Mouse (Mus musculus) liver, embryonic 14.5 days (tissue): ENCODE results near the gene Rftn2. TPM values are rescaled to one million over a fixed set of nuclear protein-coding genes. Genes with fewer than 3 reads are reported as not detected.

Experiments used
- ATAC-seq: fragments of 200-750 bp; cut with Nextera tagmentation; 2 replicates; pipeline ENCODE4 v1.8.0; 2017; ENCODE audit warnings: moderate number of reproducible peaks, mild to moderate bottlenecking, moderate library complexity; ENCODE audit not compliant: insufficient read depth
- DNase-seq, 3 experiments: peaks; one replicate each; pipeline ENCODE4 v3.0.0-alpha.2; 2012 to 2013; ENCODE audit warnings: low read depth in 3 of 3, low spot score in 3 of 3
- H3K27ac ChIP-seq: fragments of 300-500 bp; sonication (generic); 2 replicates; pipeline ENCODE4 v1.5.1; 2014; ENCODE audit warnings: moderate library complexity, mild to moderate bottlenecking, control low read depth, inconsistent platforms
- H3K27me3 ChIP-seq: fragments of 300-500 bp; sonication (generic); 2 replicates; pipeline ENCODE4 v1.6.1; 2014; ENCODE audit warnings: mild to moderate bottlenecking, low read length, moderate library complexity; ENCODE audit not compliant: control insufficient read depth, insufficient read depth
- H3K36me3 ChIP-seq: fragments of 300-500 bp; sonication (generic); replicated peaks from 2 replicates; pipeline ENCODE4 v1.6.1; 2014; ENCODE audit warnings: low read depth; ENCODE audit not compliant: control insufficient read depth, insufficient read depth
- H3K4me1 ChIP-seq, 2 experiments: fragments of 200-500 bp in 1 of 2; fragments of 300-500 bp in 1 of 2; sonication (generic) in 1 of 2; replicated peaks; 2 replicates each; pipeline ENCODE4 v1.6.1; 2012 to 2014; ENCODE audit warnings: antibody characterized with exemption in 1 of 2, inconsistent platforms in 1 of 2, low read length in 1 of 2; ENCODE audit not compliant: control insufficient read depth in 2 of 2, insufficient read depth in 2 of 2
- H3K4me2 ChIP-seq: fragments of 300-500 bp; sonication (generic); 2 replicates; pipeline ENCODE4 v1.6.1; 2014; ENCODE audit warnings: low read depth, mild to moderate bottlenecking, control low read depth, moderate library complexity
- H3K4me3 ChIP-seq, 2 experiments: fragments of 200-500 bp in 1 of 2; fragments of 300-500 bp in 1 of 2; sonication (generic) in 1 of 2; 2 replicates each; pipeline ENCODE4 v1.5.1; 2012 to 2014; ENCODE audit warnings: low read depth in 2 of 2, low read length in 2 of 2, mild to moderate bottlenecking in 2 of 2, control low read depth in 1 of 2, inconsistent platforms in 1 of 2, moderate library complexity in 1 of 2; ENCODE audit not compliant: insufficient read depth in 1 of 2
- H3K9ac ChIP-seq: fragments of 300-500 bp; sonication (generic); replicated peaks from 2 replicates; pipeline ENCODE4 v1.6.1; 2014; ENCODE audit warnings: mild to moderate bottlenecking, control low read depth, moderate library complexity
- H3K9me3 ChIP-seq: fragments of 300-500 bp; sonication (generic); 2 replicates; pipeline ENCODE4 v1.6.1; 2016; ENCODE audit warnings: low read length, mixed read lengths; ENCODE audit not compliant: control insufficient read depth
- CTCF ChIP-seq: IDR thresholded peaks from 2 replicates; pipeline ENCODE4 v1.5.1; 2016; ENCODE audit warnings: antibody characterized with exemption, low read depth, control low read depth
- EP300 ChIP-seq: IDR thresholded peaks from 2 replicates; pipeline ENCODE4 v1.6.1; 2016; ENCODE audit warnings: antibody characterized with exemption, low read depth
- WGBS: fragments of 180-500 bp; shearing (Covaris S2); extraction: QIAGEN DNeasy Blood & Tissue Kit; methylation state at CpG from one replicate; pipeline ENCODE4 v1.1.7; 2014; ENCODE audit not compliant: insufficient replicate concordance; 5-methylcytosine and 5-hydroxymethylcytosine counted together
- polyA plus RNA-seq, 2 experiments: library from polyadenylated mRNA; depleted of rRNA in 1 of 2; stranded (reverse) in 1 of 2; unstranded in 1 of 2; fragments of >200 nt; fragmentation: Nextera tagmentation in 1 of 2; extraction: Ambion mirVana in 1 of 2; gene quantifications; 2 replicates each; pipeline versions ENCODE4 v1.2.1 to v1.2.3; 2012 to 2014

Rftn2 gene
- polyA plus RNA-seq, 2 experiments, result 0.37 to 0.38 TPM

DNA sequence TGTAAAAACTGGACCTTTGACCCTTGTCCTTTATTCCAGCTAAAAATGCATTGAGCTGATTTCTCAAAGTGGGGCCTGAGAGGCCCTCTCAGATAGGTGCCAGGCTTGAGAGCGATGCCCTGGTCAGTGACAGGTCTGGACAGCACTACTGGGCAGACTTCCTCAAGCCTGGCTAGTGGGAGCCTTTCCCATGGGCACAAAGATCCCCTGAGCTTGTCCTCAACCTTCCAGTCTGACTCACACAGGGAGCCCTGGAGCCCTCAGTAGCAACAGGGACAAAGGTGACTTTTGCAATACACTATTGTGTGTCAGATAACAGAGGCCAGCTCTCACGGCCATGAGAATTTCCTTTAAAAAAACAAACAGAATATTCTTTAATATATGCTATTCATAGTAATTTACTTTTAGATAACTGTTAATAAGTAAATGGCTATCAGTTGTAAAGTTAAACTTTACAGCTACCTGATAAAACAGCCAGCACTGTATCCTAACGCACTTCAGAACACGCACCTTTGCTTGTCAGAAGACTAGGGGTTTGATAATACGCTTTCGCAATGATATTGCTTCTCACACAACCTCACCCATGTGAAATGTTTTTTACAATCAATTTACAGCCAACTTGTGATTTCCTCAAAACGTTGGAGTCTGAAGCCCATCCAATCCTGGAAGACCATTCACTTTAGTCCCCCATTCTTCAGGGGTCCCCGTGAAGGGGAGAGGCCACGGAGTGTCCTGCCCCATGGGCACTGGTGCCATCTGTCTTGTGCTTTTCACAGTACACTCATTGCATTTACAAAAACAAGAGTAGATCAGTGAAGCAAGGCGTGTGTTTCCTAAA lies 52.6 kb downstream of the Rftn2 start:
- DNase-seq (no peak), ATAC-seq (no peak)
- no peak for TF ChIP-seq CTCF
- no peak for TF ChIP-seq EP300
- no peak overlapping the region for H3K4me2 ChIP-seq
- H3K27ac ChIP-seq, result no peak overlapping the region
- WGBS, result 70% methylated on average over 10 of the region's 10 CpGs
- no peaks in the 10 kb centered on the region for H3K9me3 ChIP-seq
- peaks cover 0 to 4% of the 10 kb centered on the region in 2 experiments; a peak in 2 of 4 replicates for H3K4me1 ChIP-seq
- no peak overlapping the region for H3K9ac ChIP-seq
- H3K36me3 ChIP-seq, result no peaks in the 10 kb centered on the region
- H3K4me3 ChIP-seq, result no peak overlapping the region
- H3K27me3 ChIP-seq, result no peaks in the 10 kb centered on the region

DNA sequence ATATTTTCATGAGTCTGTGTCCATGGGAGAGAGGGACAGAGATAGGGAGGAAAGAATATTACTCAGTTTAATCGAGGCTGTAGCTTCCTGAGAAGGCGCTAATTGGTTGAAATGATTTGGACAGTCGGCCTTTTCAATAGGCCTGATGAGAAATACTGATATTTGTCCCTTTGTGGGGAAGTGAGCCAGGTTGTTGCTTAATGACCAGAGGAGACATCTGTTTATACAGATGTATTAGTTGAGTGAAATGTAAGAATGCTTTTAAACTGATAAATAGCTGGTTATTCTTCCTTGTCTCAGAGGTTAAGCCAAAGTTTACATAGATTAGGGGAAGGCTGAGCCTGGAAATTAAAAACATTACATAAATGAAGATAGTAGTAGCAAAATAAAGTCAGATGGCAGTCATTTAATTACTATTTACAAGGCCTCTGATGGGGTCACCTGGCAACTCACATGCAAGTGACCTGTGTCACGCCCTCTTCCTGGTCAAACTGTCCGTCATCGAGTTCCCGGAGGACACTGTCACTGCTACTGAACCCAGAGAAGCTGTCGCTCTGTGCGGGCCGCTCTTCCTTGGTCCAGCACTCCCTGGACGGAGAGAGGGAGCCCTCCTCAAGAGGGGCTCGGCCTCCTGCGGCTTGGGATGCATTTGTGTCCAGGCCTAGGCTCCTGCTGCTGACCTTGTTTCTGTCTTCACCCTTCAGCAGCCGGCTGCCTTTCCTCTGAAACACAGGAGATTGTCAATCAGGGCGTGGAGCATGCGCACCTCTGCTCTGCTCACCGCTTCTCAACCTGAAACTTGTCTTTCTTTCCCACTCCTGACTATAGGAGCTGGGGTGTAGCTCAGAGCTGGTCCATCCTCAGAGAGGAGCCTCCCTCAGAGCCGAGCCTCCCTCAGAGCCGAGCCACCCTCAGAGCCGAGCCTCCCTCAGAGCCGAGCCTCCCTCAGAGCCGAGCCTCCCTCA lies 54.9 kb downstream of the Rftn2 start:
- peaks cover 0 to 7% of the 10 kb centered on the region in 2 experiments; a peak in 2 of 4 replicates for H3K4me1 ChIP-seq
- H3K9me3 ChIP-seq, result no peaks in the 10 kb centered on the region
- H3K27ac ChIP-seq, result no peak overlapping the region
- WGBS, result 65% methylated on average over 22 of the region's 22 CpGs
- H3K4me3 ChIP-seq, result no peak overlapping the region
- H3K9ac ChIP-seq, result no peak overlapping the region
- no peak overlapping the region; the same call in 1 of the 2 replicates for H3K4me2 ChIP-seq
- ATAC-seq (no peak), DNase-seq (no peak)
- TF ChIP-seq EP300 (no peak), CTCF (no peak)
- no peaks in the 10 kb centered on the region for H3K36me3 ChIP-seq
- H3K27me3 ChIP-seq, result no peaks in the 10 kb centered on the region

DNA sequence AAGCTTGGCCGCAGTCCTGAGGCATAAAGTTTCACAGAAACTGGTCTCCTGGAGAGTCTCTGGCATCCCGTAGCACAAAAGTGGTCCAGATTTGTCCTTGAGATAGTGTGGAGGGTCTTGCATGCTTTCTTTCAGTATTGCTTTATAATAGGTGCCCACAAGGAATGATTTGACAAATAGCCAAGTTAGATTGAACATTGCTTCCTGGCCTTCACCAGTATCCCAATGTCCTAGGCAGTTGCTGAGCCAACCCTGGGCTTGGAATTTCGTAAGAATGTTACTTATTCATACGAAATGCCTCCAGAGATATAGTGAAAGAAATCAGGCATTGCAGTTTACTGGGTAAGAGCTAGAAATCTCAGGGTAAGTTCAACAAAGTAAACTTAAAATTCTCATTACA lies 58.0 kb downstream of the Rftn2 start:
- no peaks in the 10 kb centered on the region for H3K27me3 ChIP-seq
- no peak for ATAC-seq
- 73% methylated on average over 4 of the region's 4 CpGs for WGBS
- no peak overlapping the region for H3K4me2 ChIP-seq
- no peak overlapping the region for H3K27ac ChIP-seq
- no peak overlapping the region for H3K4me3 ChIP-seq
- H3K9me3 ChIP-seq, result no peaks in the 10 kb centered on the region
- DNase-seq, result no peak
- TF ChIP-seq EP300, result no peak
- no peaks in the 10 kb centered on the region for H3K36me3 ChIP-seq
- H3K4me1 ChIP-seq, result 0 out of 4 replicates have a peak, but pooled peaks cover 0 to 4% of the 10 kb centered on the region in 2 experiments
- H3K9ac ChIP-seq, result no peak overlapping the region

DNA sequence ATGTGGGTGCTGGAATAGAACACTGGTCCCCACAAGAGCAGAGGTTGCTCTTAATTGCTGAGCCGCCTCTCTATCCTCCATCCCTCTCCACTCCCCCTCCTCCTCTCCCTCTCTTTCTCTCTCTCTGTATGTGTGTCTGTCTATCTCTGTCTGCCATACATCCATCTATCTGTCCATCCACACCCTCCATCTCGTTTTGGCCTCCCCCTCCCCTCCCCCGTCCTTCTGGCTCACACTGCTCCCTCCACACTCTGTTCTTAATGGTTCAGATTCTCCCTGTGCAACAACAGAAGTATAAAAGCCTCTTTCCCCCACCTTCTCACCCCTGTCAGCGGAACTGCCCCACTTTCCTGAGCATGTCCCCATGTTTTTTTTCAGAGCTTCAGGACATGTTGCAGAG lies 59.0 kb downstream of the Rftn2 start:
- H3K4me3 ChIP-seq, result no peak overlapping the region
- ATAC-seq (peak; percentile 63), DNase-seq (no peak)
- no peaks in the 10 kb centered on the region for H3K36me3 ChIP-seq
- no peak for TF ChIP-seq CTCF
- TF ChIP-seq EP300, result no peak
- H3K27ac ChIP-seq, result no peak overlapping the region
- H3K9me3 ChIP-seq, result no peaks in the 10 kb centered on the region
- WGBS, result 43% methylated on average over 4 of the region's 4 CpGs
- no peak overlapping the region for H3K9ac ChIP-seq
- 0 out of 4 replicates have a peak, but pooled peaks cover 0 to 4% of the 10 kb centered on the region in 2 experiments for H3K4me1 ChIP-seq
- no peak overlapping the region for H3K4me2 ChIP-seq
- no peaks in the 10 kb centered on the region for H3K27me3 ChIP-seq

DNA sequence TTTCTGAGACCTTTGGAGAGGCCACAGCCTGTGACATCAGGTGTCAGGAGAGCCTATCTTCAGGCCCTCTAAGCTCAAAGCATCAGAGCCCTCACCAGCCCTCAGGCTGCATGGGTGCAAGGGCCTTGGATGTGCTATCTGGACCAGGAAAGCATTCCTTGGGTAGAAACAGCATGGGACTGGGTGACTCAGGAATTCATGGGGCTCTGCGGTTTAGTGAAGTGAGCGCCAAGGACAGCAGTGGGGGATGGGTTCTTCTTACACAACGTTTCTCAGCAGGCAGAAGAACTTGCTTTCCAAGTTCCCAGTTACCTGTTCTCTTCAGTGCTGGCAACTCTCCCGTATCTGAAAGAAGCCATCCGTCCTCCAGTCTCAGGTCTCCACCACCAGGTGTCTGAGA lies 62.6 kb downstream of the Rftn2 start:
- H3K9ac ChIP-seq, result no peak overlapping the region
- no peak for DNase-seq
- no peak for ATAC-seq
- H3K27me3 ChIP-seq, result no peaks in the 10 kb centered on the region
- no peaks in the 10 kb centered on the region for H3K9me3 ChIP-seq
- TF ChIP-seq CTCF, result no peak
- TF ChIP-seq EP300, result no peak
- 49% methylated on average over 5 of the region's 5 CpGs for WGBS
- no peak overlapping the region for H3K4me3 ChIP-seq
- no peaks in the 10 kb centered on the region for H3K36me3 ChIP-seq
- 0 out of 4 replicates have a peak, but pooled peaks cover 0 to 4% of the 10 kb centered on the region in 2 experiments for H3K4me1 ChIP-seq
- no peak overlapping the region for H3K4me2 ChIP-seq
- H3K27ac ChIP-seq, result no peak overlapping the region
